8 mouse cellular contexts compared by ENCODE assay signal in genomic region chr5:142935642-142936335, GRCm38 (mm10). TPM values are rescaled to one million over a fixed set of nuclear protein-coding genes. Genes with fewer than 3 reads are reported as not detected.
DNase-seq lines count a peak whose midpoint lies in the region; ATAC-seq lines count a peak whose summit lies in the region.

No protein-coding gene starts in this region.

- H3K27ac ChIP-seq in neural tube, embryonic 14.5 days (ENCODE audit: low read depth, low read length) = no peak overlapping the region

- 18% methylated on average over 13 of the region's 13 CpGs for WGBS in neural tube, embryonic 14.5 days

- H3K4me2 ChIP-seq in neural tube, embryonic 14.5 days (ENCODE audit: low read depth, low read length) = peak overlapping the region; percentile 30; the same call in 1 of the 2 replicates

- H3K9ac ChIP-seq in neural tube, embryonic 14.5 days (replicated peaks; ENCODE audit: low read depth, low read length) = no peak overlapping the region

- peak; percentile 88 for DNase-seq in NIH3T3 (ENCODE audit: low read depth)
- DNase-seq in cerebellum, adult 8-10 months = peak; percentile 82
- DNase-seq in forelimb bud, embryonic 11.5 days (ENCODE audit: low read depth, low spot score) = peak; percentile 81
- peak; percentile 84 for DNase-seq in heart, postnatal 4 days
- DNase-seq in layer of hippocampus, adult 8-10 months (ENCODE audit: low spot score in 2 of 2) = peak; percentile 75 to 84
- DNase-seq in lung, adult 18-20 months = peak; percentile 88 to 92
- peak; percentile 60 for DNase-seq in thymus, postnatal 14 days

- no peaks in the 10 kb centered on the region for H3K36me3 ChIP-seq in neural tube, embryonic 14.5 days (ENCODE audit: control insufficient read depth, insufficient read depth, low read length)

- H3K4me1 ChIP-seq in neural tube, embryonic 14.5 days (ENCODE audit: control insufficient read depth, insufficient read depth, low read length) = no peaks in the 10 kb centered on the region; the same call in 1 of the 2 replicates

- no peaks in the 10 kb centered on the region for H3K27me3 ChIP-seq in neural tube, embryonic 14.5 days (ENCODE audit: control insufficient read depth, insufficient read depth, low read length)

- H3K9me3 ChIP-seq in neural tube, embryonic 14.5 days (ENCODE audit: control insufficient read depth, low read length) = no peaks in the 10 kb centered on the region

- H3K4me3 ChIP-seq in neural tube, embryonic 14.5 days (ENCODE audit: low read depth, low read length) = no peak overlapping the region

- peak; percentile 64; the same call in 1 of the 2 replicates for ATAC-seq in neural tube, embryonic 14.5 days (ENCODE audit: low read depth)

RNA-seq across cellular contexts. Expression of gene Fscn1, which starts 24.4 kb away (rescaled TPM):
- 100 to 1,000 TPM; 145 to 173 TPM for total RNA-seq in heart, postnatal 4 days (2021)
- 100 to 1,000 TPM; 150 to 174 (median 163) TPM for total RNA-seq in layer of hippocampus, adult 8-10 months (2022)
- 428 and 502 TPM in 2 replicates for polyA plus RNA-seq in neural tube, embryonic 14.5 days (2014; fragmentation: Nextera tagmentation; extraction: Ambion mirVana)

RNA-seq across cellular contexts. Expression of gene Actb, which starts 29.2 kb away (rescaled TPM):
- 1,000 to 10,000 TPM; 2,345 to 2,495 TPM for total RNA-seq in heart, postnatal 4 days (2021)
- 1,000 to 10,000 TPM; 2,836 to 3,420 (median 3,105) TPM for total RNA-seq in layer of hippocampus, adult 8-10 months (2022)
- polyA plus RNA-seq in neural tube, embryonic 14.5 days (2014; fragmentation: Nextera tagmentation; extraction: Ambion mirVana) = 12,012 and 12,961 TPM in 2 replicates

RNA-seq across cellular contexts. Expression of gene Fbxl18, which starts 40.6 kb away (rescaled TPM):
- 1 to 10 TPM; 9.4 to 9.5 TPM for total RNA-seq in heart, postnatal 4 days (2021)
- total RNA-seq in layer of hippocampus, adult 8-10 months (2022) = 10 to 100 TPM; 32.3 to 41.1 (median 33.8) TPM
- 22.5 and 24.1 TPM in 2 replicates for polyA plus RNA-seq in neural tube, embryonic 14.5 days (2014; fragmentation: Nextera tagmentation; extraction: Ambion mirVana)
